Mouse (Mus musculus) kidney, embryonic 15.5 days (tissue): ENCODE results near the gene Slc6a3. TPM values are rescaled to one million over a fixed set of nuclear protein-coding genes. Genes with fewer than 3 reads are reported as not detected.
A peak's percentile ranks its signal among the peaks of the same experiment; 100 is the strongest.

Experiments used
- ATAC-seq: fragments of 200-750 bp; cut with Nextera tagmentation; replicated peaks from 2 replicates; pipeline ENCODE4 v1.8.0; 2017; ENCODE audit warnings: moderate TSS enrichment; ENCODE audit not compliant: low FRiP score
- H3K27ac ChIP-seq: fragments of 300-500 bp; sonication (generic); 2 replicates; pipeline ENCODE4 v1.5.1; 2015; ENCODE audit warnings: mild to moderate bottlenecking, inconsistent platforms
- H3K27me3 ChIP-seq: fragments of 300-500 bp; sonication (generic); 2 replicates; pipeline ENCODE4 v1.6.1; 2015; ENCODE audit warnings: inconsistent platforms
- H3K36me3 ChIP-seq: fragments of 300-500 bp; sonication (generic); 2 replicates; pipeline ENCODE4 v1.6.1; 2015; ENCODE audit warnings: inconsistent platforms
- H3K4me1 ChIP-seq: fragments of 300-500 bp; sonication (generic); 2 replicates; pipeline ENCODE4 v1.6.1; 2015; ENCODE audit warnings: inconsistent platforms
- H3K4me2 ChIP-seq: fragments of 300-500 bp; sonication (generic); 2 replicates; pipeline ENCODE4 v1.6.1; 2015; ENCODE audit warnings: moderate library complexity, mild to moderate bottlenecking, inconsistent platforms
- H3K4me3 ChIP-seq: fragments of 300-500 bp; sonication (generic); replicated peaks from 2 replicates; pipeline ENCODE4 v1.5.1; 2015; ENCODE audit warnings: mild to moderate bottlenecking, inconsistent platforms
- H3K9ac ChIP-seq: fragments of 300-500 bp; sonication (generic); 2 replicates; pipeline ENCODE4 v1.6.1; 2015; ENCODE audit warnings: mild to moderate bottlenecking, inconsistent platforms
- H3K9me3 ChIP-seq: fragments of 300-500 bp; sonication (generic); replicated peaks from 2 replicates; pipeline ENCODE4 v1.6.1; 2016; ENCODE audit warnings: inconsistent platforms
- WGBS: fragments of 180-500 bp; shearing (Covaris S2); methylation state at CpG from one replicate; pipeline ENCODE4 v1.1.7; 2015; ENCODE audit warnings: mixed read lengths; 5-methylcytosine and 5-hydroxymethylcytosine counted together
- polyA plus RNA-seq: library from polyadenylated mRNA; unstranded; fragments of >200 nt; fragmentation: Nextera tagmentation; extraction: Ambion mirVana; gene quantifications from 2 replicates; pipeline ENCODE4 v1.2.1, GENCODE M21; 2015

Gene Slc6a3
- 0.10 TPM in 1 of 2 replicates, not detected in the other for polyA plus RNA-seq

DNA sequence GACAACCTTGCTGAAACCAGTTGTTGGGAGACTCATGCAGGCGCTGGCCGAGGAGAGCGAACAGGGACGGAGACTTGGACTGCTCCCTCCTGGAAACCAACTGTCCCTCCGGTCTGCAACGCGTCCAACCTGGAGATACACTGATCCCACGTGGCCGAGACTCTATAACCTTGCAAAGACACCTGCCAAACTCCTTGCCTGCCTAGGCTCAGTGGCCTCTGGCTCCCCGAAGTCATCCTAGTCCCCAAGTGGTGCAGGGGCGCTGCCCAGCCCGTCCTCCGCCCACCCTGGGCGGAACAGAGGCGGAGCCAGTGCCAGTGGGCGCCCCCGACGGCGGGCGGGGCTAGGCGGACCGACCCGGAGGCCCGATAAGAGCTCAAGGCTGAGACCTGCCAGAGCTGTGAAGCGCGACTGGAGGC is at the start of gene Slc6a3:
TSS of gene Slc6a3 (plus strand) at position 345 of the 419 bp plus-strand sequence.
- Histone ChIP-seq H3K36me3 (no peaks in the 10 kb centered on the region), H3K9ac (peak within 1 kb of the TSS; percentile 11; the same call in 1 of the 2 replicates), H3K4me3 (peak within 1 kb of the TSS; percentile 47), H3K4me1 (peaks cover 16% of the 10 kb centered on the region; the same call in 1 of the 2 replicates), H3K4me2 (peak within 1 kb of the TSS; percentile 85), H3K27me3 (peaks cover 79% of the 10 kb centered on the region), H3K27ac (no peak within 1 kb of the TSS), H3K9me3 (no peaks in the 10 kb centered on the region)
- under 1% methylated on average over 26 of the region's 26 CpGs for WGBS
- peak; percentile 89 for ATAC-seq

DNA sequence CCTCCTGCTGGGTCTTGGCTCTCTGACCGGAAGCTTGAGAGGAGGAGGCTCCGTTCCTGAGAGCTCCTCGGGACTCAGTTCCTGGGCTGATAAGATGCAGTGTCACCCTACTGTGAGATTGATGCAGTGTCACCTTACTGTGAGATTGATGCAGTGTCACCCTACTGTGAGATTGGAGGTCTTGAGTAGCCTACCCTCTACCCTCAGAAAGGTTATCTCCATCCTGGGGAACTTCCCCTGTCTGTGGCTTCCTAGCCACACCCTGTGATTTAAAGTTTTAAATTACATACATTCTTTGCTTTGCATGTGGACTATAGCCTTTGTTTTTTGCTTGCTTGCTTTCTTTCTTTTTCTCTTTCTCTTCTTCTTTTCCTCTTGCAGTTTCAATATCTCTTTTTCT is 48.4 kb upstream of the Slc6a3 start:
- H3K9me3 ChIP-seq: no peaks in the 10 kb centered on the region; the same call in 1 of the 2 replicates
- no peak overlapping the region for H3K27ac ChIP-seq
- H3K27me3 ChIP-seq: no peaks in the 10 kb centered on the region
- H3K4me2 ChIP-seq: no peak overlapping the region
- no peak overlapping the region for H3K4me3 ChIP-seq
- WGBS: 51% methylated on average over 3 of the region's 3 CpGs
- peaks cover 76% of the 10 kb centered on the region for H3K36me3 ChIP-seq
- H3K4me1 ChIP-seq: no peaks in the 10 kb centered on the region
- no peak overlapping the region for H3K9ac ChIP-seq
- no peak for ATAC-seq

DNA sequence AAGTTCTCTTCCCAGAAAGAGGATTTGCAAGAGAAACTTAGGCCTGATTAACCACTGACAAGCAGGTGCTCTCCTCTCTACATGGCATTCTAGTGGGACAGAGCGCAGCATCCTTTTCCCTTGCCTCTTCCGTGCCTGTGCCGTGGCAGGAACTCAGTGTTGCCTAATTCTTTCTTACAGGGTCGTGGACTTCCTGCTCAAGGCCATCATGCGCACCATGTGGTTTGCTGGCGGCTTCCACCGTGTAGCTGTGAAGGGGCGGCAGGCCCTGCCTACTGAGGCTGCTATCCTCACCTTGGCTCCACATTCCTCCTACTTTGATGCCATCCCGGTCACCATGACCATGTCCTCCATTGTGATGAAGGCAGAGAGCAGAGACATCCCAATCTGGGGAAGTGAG is 47.8 kb upstream of the Slc6a3 start:
- H3K4me1 ChIP-seq: no peaks in the 10 kb centered on the region
- no peak overlapping the region for H3K4me2 ChIP-seq
- WGBS: 86% methylated on average over 9 of the region's 9 CpGs
- H3K4me3 ChIP-seq: no peak overlapping the region
- no peak for ATAC-seq
- no peaks in the 10 kb centered on the region for H3K27me3 ChIP-seq
- peaks cover 79% of the 10 kb centered on the region for H3K36me3 ChIP-seq
- no peaks in the 10 kb centered on the region; the same call in 1 of the 2 replicates for H3K9me3 ChIP-seq
- H3K27ac ChIP-seq: no peak overlapping the region
- H3K9ac ChIP-seq: no peak overlapping the region

DNA sequence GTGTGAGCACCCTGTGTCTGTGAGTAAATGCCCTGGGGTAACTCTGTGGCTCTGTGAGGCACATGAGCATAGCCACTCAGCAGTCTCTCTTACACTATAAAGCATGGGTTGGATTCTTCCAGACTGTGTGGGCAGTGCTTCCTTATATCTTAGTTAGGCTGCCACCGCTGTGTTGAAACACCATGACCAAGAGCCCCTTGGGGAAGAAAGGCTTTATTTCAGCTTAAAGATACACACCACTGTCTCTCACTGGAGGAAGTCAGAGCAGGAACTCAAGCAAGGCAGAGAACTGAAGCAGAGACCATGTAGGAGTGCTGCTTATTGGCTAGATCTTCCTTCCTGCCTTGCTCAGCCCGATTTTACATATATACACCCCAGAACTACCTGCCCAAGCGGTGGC is 46.6 kb upstream of the Slc6a3 start:
- Histone ChIP-seq H3K36me3 (peaks cover 86% of the 10 kb centered on the region), H3K9ac (no peak overlapping the region), H3K27me3 (no peaks in the 10 kb centered on the region), H3K27ac (no peak overlapping the region), H3K9me3 (no peaks in the 10 kb centered on the region; the same call in 1 of the 2 replicates), H3K4me2 (no peak overlapping the region), H3K4me3 (no peak overlapping the region), H3K4me1 (no peaks in the 10 kb centered on the region)
- ATAC-seq: no peak
- WGBS: 94% methylated on average over 3 of the region's 3 CpGs

DNA sequence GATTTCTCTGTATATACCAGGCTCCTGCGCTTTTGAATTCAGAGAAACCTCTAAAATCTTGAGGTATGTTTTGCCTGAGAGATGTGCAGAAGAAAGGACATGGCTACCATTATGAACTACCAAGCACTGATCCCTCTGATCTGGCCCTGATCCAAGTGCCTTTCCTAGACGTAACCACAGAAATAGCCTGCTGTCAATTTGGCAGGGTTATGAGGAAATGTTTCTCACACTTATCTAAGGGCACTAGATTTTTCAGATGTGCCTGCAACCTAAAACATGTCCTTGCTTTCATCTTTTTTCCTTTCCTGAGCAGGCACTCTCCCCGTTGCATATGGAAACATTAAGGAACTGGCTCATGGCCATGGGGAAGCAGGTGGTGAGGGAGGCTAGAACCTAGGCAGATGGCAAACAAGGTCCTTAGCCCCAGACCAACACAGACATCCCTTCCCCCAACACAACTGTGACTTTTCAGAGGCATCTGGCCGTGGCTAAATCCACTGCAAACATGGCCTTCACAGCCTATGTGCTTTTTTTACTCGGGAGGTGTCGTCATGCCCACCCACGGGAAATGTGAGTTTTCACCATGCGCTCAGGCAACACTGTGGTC is 45.9 kb upstream of the Slc6a3 start:
- Histone ChIP-seq H3K36me3 (peaks cover 86% of the 10 kb centered on the region), H3K27me3 (no peaks in the 10 kb centered on the region), H3K4me2 (no peak overlapping the region), H3K4me3 (no peak overlapping the region), H3K9me3 (no peaks in the 10 kb centered on the region; the same call in 1 of the 2 replicates), H3K9ac (no peak overlapping the region), H3K4me1 (no peaks in the 10 kb centered on the region), H3K27ac (no peak overlapping the region)
- WGBS: 90% methylated on average over 8 of the region's 8 CpGs
- ATAC-seq: no peak

DNA sequence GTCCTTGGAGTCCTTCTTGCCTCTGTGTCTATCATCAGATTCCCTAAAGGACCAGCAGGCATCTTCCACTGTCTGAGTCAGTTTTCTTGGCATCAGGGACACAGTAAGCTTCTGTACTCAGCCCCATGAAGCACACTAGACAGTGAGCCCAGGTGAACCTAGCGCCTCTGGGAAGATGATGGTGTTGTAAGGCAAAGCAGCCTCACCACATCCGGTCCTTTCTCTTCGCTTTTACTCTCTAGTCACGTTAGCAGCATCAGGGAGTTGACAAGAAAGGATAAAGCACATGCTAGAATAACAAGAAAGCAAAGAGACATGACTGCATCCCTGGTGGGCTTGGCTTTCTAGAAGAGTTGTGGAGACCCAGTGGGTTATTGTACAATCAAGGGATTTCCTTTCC is 43.4 kb upstream of the Slc6a3 start:
- Histone ChIP-seq H3K4me2 (no peak overlapping the region), H3K4me3 (no peak overlapping the region), H3K9ac (no peak overlapping the region), H3K27ac (no peak overlapping the region), H3K36me3 (peaks cover 92% of the 10 kb centered on the region), H3K9me3 (no peaks in the 10 kb centered on the region), H3K4me1 (no peaks in the 10 kb centered on the region), H3K27me3 (no peaks in the 10 kb centered on the region)
- WGBS: 89% methylated on average over 4 of the region's 4 CpGs
- no peak for ATAC-seq

DNA sequence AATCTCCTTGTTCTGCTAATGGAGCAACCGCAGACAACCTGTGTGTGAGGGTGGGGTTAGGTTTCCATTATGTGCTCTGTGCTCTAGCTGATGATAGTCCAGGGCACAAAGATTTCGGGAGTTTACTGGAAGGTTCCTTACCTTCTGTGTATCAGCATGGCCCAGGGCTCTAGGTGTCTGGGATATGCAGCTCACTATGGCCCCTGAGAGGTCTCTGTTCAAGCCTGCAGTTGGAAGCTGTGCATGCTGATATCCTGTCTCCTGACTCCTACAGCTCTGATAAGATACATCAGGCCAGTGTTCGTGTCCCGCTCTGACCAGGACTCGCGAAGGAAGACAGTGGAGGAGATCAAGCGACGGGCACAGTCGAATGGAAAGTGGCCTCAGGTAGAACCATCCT is 42.0 kb upstream of the Slc6a3 start:
- no peak overlapping the region for H3K27ac ChIP-seq

DNA sequence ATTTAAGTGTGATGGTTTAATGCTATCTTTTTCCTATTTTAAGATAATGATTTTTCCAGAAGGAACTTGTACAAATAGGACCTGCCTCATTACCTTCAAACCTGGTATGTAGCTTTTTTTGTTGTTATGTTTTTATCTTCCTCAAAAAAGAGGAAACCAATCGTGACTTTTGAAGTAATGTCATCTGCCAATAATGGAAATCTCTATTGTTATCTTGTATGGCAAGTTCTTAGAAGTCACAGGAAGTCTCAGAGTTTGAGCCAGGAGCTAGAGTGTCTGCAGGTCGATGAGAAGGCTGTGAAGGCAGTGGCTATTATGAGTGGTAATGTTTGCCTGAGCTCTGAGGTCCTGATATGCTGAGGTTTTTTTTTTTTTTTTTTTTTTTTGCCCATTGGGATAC is 40.4 kb upstream of the Slc6a3 start:
- Histone ChIP-seq H3K4me3 (no peak overlapping the region), H3K9ac (no peak overlapping the region), H3K4me2 (no peak overlapping the region), H3K27me3 (no peaks in the 10 kb centered on the region), H3K9me3 (no peaks in the 10 kb centered on the region), H3K27ac (no peak overlapping the region), H3K4me1 (no peaks in the 10 kb centered on the region), H3K36me3 (peaks cover 94% of the 10 kb centered on the region)
- WGBS: 81% methylated on average over 2 of the region's 2 CpGs
- no peak for ATAC-seq

More for the DNA sequence above, 42.0 kb upstream of the Slc6a3 start:
- ATAC-seq: no peak
- no peak overlapping the region for H3K9ac ChIP-seq
- no peaks in the 10 kb centered on the region for H3K9me3 ChIP-seq
- no peaks in the 10 kb centered on the region for H3K4me1 ChIP-seq
- no peaks in the 10 kb centered on the region for H3K27me3 ChIP-seq
- WGBS: 94% methylated on average over 9 of the region's 9 CpGs
- H3K4me3 ChIP-seq: no peak overlapping the region
- H3K36me3 ChIP-seq: peaks cover 95% of the 10 kb centered on the region
- H3K4me2 ChIP-seq: no peak overlapping the region

DNA sequence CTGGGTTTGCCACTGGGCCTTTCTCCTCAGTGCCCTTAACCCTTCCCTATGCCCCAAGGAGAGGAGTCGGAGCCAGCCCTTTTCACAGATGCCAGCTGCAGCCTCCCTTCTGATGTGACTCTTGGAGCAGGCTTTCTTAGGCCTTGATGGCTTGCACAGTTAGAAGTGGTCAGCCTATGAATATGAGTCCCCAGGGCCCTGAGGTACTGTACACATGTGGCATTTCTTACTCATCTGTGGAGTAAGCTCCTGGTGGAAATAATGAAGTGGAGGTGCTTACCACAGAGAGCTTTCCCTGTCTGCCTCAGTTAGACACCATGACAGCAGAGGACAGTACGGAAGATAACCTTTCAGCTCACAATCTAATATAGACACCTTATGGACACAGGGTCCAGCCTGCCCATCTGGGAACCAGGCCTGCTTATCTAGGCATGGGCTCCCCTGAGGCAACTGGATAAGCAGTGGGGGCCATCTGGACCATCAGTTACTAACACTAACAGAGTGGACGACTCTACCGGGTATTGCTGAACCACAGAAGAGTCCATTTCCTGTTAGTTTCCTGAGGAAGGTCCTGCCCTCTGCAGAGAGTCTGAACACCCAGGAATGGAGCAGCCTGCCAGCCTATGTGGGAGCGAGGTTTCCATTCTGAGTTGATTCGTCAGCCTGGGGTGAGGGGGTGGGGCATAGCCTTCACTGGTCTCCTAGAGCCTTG is 36.5 kb upstream of the Slc6a3 start:
- Histone ChIP-seq H3K9ac (no peak overlapping the region), H3K4me1 (no peaks in the 10 kb centered on the region), H3K4me2 (no peak overlapping the region), H3K4me3 (no peak overlapping the region), H3K36me3 (peaks cover 79% of the 10 kb centered on the region), H3K27ac (no peak overlapping the region), H3K9me3 (no peaks in the 10 kb centered on the region), H3K27me3 (no peaks in the 10 kb centered on the region)
- 73% methylated on average over 6 of the region's 6 CpGs for WGBS
- ATAC-seq: 0 out of 2 replicates have a peak, but pooled peaks have one; percentile 55

DNA sequence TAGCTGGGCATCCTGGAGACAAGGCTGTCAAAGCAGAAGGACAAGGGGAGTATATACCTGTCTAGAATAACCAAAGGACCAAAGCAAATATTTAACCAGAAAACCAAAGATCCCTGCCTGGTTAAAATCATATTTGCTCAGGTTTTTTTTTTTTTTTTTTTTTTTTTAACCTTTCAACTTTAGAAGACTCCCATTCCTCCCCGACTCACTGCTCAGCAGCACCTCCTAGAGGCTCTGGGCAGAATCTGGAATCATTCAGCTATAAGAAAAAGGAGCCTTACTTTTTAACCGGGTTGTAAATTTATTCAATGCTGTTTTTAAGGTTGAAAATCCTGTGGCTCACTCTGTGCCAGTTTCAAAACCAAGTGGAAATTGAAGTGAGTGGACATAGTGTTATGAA is 33.8 kb upstream of the Slc6a3 start:
- H3K4me1 ChIP-seq: no peaks in the 10 kb centered on the region
- H3K9me3 ChIP-seq: no peaks in the 10 kb centered on the region
- no peak for ATAC-seq
- H3K36me3 ChIP-seq: peaks cover 66% of the 10 kb centered on the region
- no peak overlapping the region for H3K9ac ChIP-seq
- no peak overlapping the region for H3K4me3 ChIP-seq
- no peak overlapping the region for H3K4me2 ChIP-seq
- H3K27ac ChIP-seq: no peak overlapping the region
- WGBS: 60% methylated on average over 2 of the region's 2 CpGs
- H3K27me3 ChIP-seq: no peaks in the 10 kb centered on the region

DNA sequence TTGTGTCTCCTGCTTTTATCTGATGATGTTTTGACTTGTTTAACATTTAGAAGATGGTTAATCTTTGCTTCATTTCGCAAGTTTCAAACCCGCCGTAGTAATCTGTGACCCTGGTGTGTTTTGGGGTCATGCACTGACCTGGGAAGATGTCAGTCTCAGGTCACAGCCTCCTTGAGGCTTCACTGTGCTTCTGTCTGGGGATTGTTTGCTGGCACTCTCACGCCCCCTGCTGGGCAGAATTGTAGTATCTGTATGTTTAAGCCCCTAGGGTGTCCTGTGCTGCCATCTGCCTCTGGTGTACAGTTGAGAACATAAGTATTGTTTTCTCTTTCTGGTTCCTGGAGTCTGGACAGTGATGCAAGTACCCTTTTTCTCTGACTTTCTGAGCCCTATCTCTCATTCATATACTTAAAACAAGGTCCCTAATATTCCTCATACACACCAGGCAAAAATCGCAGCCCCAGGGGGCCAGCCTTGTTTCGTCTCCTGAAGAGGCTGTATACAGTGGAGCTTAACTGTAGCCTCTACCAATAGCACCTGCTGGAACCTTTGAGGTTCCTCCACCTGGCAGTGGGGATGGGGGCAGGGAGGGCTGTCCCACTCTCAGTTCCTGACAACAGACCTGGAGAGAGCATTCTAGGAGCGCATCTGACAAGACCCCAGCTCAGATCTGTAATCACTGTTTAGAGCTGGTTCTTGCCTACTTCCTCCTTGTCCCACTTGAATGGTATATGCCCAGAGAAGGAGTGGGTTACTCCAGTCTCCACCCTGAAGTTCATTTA is 30.7 kb upstream of the Slc6a3 start:
- H3K27me3 ChIP-seq: no peaks in the 10 kb centered on the region
- WGBS: 62% methylated on average over 7 of the region's 7 CpGs
- H3K36me3 ChIP-seq: peaks cover 66% of the 10 kb centered on the region
- no peaks in the 10 kb centered on the region for H3K9me3 ChIP-seq
- H3K27ac ChIP-seq: no peak overlapping the region
- no peak overlapping the region for H3K4me3 ChIP-seq
- ATAC-seq: 0 out of 2 replicates have a peak, but pooled peaks have one; percentile 46
- no peaks in the 10 kb centered on the region for H3K4me1 ChIP-seq
- no peak overlapping the region for H3K4me2 ChIP-seq
- H3K9ac ChIP-seq: no peak overlapping the region
